Mouse (Mus musculus) left cerebral cortex, postnatal 10 days (tissue): ENCODE results near the gene Gm6309. TPM values are rescaled to one million over a fixed set of nuclear protein-coding genes. Genes with fewer than 3 reads are reported as not detected.
"Not testable (repeated sequence)": the region's sequence is repeated elsewhere in the genome, so short reads cannot be mapped to it uniquely, and the experiment has no call there.

Experiments
- DNase-seq, 2 experiments: peaks; one replicate each; pipeline ENCODE4 v3.0.0; 2021 to 2022; ENCODE audit warnings: low spot score in 2 of 2, mixed read lengths in 1 of 2; ENCODE audit errors: extremely low spot score in 1 of 2
- intact Hi-C: fragments of 180-260 bp; cut with DNase I; formaldehyde crosslinking; loops from one replicate; pipeline ENCODE4 v1.15.1; 2025
- total RNA-seq, 2 experiments: library from RNA; stranded (reverse); gene quantifications; 2 replicates each; pipeline ENCODE4 v1.2.3; 2021

Gene Gm6309
- total RNA-seq, result not detected

DNA sequence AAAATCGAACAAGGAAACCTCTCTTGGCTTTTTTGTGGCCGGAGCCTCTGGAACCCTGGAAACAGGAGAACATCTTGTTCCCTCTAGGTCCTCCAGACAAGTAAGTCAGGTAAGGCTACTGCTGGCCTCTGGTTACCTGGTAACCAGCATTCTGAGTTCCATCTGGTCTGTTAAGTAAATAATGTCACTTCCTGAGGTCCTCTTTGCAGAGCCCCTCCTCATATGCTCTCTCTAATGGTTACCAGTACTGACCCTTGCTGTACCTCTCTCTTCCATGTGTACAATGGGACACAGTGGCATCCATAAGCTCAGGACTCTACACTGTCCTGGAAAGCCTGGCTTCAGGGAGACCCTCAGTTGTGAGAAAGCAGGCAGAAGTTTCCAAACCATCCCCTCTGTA is at the start of gene Gm6309:
Gm6309 (minus strand) TSS at position 101 of the 400 bp plus-strand sequence.
- DNase-seq, intact Hi-C loops: not testable (repeated sequence)

DNA sequence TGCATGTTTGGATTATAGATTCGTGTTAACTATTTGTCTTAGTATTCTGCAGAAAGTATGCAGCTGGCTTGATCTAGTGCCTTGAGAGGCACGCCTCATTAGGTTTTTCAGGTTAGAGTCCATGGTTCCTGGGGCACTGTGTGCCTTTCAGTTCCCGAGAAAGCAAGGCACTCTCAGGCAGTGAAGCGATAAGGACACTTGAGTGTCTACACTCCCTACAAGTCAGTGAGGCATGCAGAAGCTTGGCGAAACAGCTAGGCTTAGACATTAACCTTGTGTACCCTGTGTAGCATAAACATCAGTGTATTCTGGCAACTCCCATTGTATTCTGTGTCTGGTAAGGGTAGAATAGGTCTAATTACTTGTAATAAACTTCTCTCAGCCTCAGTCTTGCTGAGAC is 35.0 kb upstream of the Gm6309 start:
- intact Hi-C loops, result no loop called here
- no peak for DNase-seq

DNA sequence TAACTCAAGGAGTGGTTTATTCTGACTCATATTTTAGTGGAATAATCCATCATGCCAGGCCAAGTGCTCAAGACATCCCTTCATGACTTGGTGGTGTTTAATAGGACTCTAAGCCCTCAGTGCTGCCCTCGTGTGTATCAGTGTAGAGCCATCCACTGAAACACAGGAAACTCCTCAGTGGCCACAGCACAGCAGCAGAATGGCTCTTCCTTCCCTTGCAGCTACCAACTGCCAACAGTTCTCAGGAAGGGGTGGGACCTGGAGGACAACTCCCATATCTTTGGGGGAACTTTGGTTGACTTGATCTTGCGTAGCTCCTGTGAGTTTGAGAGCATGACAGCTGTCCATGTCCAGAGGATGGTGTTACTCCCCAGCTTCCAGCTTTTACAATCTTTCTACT is 33.4 kb upstream of the Gm6309 start:
- intact Hi-C loops, result no loop called here
- DNase-seq, result no peak

DNA sequence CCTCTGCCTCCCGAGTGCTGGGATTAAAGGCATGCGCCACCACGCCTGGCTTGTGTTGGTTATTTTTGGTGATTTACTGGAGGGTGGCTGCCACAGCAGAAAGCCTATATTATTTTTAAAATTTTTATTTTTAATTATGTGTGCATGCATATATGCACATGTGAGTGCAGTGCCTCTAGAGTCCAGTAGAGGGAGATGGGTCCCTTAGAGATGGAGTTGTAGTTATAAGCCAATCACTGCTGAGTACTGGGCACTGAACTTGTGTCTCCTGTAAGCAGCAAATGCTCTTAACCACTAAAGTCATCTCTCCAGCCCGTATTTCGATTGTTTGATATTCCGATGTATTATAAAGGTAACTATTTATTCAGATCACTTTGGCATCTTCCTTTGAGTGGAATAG is 30.1 kb upstream of the Gm6309 start:
- intact Hi-C loops, result no loop called here
- no peak for DNase-seq

DNA sequence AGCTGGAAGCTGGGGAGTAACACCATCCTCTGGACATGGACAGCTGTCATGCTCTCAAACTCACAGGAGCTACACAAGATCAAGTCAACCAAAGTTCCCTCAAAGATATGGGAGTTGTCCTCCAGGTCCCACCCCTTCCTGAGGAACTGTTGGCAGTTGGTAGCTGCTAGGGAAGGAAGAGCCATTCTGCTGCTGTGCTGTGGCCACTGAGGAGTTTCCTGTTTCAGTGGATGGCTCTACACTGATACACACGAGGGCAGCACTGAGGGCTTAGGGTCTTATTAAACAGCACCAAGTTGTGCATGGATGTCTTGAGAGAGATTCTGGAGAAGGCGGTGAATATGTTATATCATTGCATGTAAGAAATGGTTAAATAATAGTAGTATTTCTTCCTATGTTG is 29.0 kb upstream of the Gm6309 start:
- intact Hi-C loops, result no loop called here

DNA sequence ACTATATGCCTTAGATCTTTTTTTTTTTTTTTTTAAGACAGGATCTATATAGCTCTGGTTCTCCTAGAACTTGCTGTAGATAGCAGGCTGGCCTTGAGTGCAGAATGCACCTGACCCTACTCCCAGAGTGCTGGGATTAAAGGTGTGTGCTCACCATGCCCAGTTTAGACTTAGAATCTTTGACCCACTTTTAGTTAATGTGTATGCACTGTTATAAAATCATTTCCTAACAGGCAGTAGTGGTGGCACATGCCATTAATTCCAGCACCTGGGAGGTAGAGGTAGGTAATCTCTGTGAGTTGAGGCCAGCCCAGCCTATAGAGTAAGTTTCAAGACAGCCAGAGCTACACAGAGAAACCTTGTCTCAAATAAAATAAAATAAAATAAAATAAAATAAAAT is 28.6 kb upstream of the Gm6309 start:
- intact Hi-C loops, result no loop called here
- no peak for DNase-seq

More for the DNA sequence above, 29.0 kb upstream of the Gm6309 start:
- no peak for DNase-seq

DNA sequence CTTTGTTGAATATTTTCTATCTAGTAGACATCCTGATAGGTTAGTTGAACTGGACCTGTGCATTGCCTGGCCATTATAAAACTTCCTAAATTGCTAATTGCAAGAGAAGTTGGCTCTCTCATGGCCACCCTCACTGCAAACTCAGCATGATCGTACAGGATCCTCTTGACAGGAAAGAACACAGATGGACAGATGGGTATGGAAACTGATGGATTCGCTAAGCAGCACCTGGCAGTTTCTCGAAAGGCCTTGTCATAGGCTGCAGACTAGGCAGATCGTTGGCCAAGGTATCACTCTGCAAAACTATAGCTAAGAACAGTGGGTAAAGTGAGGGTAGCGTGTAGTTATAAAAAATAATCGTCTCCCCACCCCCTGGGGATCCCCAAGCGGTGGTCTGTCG is 22.8 kb upstream of the Gm6309 start:
- intact Hi-C loops, result no loop called here
- no peak for DNase-seq

DNA sequence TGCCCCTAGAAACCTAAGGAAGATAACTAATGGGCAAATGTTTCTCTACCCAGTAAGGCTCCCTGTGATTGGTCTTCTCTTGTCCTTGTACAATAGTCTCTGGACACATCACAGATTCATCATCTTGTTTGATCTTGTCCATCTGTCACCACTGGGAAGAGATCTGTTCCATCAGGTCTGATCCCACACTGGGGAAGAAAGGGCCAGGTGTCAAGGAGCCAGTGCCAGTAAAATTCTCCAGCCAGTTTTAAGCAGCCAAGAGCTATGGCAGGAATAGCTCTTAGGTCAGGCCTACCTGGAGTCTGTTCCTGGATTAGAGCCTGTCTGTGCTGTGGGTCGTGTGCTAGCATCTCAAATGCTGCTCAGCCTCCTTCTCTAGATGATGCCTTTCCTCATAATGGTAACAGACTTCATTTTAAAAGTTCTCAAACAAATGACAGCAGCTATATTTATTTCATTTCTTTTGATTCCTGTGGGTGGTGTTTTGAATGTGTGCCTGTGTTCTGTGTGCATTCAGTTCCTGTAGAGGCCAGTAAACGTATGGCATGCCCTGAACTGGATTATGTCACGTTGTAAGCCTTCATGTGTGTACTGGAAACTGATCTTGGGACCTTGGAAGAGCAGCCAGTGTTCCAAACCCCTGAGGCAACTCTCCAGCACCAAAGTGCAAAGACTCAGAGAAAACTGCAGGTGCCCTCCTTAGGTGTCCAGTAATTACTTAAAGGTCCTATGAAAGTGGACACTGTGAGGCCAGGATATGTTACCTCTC is 20.2 kb upstream of the Gm6309 start:
- intact Hi-C loops, result no loop called here

DNA sequence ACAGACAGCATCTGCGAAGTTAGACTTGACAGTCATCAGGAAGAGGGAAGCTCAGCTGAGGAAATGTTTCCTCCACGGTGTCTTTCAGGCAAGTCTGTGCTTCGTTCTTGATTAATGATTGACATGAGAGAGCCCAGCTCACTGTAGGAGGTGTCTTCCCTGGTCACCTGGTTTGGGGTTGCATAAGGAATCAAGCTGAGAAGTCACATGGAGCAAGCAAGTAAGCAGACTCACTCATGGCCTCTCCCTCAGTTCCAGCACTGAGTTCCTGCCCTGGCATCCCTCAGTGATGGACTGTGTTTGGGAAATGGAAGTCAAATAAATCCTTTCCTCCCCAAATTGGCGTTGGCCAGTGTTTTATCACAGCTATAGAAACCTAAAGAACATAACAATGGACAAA is 19.6 kb upstream of the Gm6309 start:
- no peak for DNase-seq
- intact Hi-C loops, result no loop called here

More for the DNA sequence above, 20.2 kb upstream of the Gm6309 start:
- DNase-seq, result no peak

DNA sequence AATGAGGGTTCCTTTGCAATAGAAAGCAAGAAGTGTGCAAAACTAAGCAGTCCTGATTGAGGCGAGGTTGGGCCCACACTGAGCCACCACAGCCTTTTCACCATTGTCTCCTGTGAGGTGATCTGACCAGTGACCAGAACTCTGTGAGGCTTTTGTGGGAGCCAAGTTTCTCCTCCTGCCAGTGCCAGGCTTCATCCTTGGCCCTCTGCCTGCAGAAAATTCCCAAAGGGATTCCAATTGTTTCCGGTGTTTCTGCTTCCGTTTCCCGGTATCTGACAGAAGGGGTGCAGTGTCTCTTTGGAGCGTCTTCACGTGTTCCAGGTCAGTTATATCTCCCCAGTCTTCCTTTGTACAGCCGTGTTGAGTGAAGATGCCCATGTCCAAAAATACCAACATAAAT is 18.2 kb upstream of the Gm6309 start:
- no peak for DNase-seq
- intact Hi-C loops, result no loop called here

DNA sequence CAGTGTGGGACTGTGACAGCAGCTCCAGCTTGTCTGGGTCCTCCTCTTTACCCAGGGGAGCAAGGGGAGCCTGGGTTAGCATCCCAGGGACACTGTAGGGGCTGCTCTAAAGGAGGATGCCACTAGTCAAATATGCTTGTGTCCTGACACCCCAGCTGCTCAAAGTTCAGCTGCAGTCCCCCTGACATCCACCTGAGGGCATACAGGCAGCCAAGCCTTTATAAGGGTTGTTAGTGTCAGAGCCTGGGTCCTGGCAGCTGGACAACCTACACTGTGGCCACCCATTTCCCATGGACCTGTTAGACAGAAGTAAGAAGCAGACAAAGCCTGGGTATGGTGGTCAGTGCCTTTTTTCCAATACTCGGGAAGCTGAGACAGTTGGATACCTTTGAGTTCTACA is 17.6 kb upstream of the Gm6309 start:
- DNase-seq, result no peak
- intact Hi-C loops, result no loop called here

DNA sequence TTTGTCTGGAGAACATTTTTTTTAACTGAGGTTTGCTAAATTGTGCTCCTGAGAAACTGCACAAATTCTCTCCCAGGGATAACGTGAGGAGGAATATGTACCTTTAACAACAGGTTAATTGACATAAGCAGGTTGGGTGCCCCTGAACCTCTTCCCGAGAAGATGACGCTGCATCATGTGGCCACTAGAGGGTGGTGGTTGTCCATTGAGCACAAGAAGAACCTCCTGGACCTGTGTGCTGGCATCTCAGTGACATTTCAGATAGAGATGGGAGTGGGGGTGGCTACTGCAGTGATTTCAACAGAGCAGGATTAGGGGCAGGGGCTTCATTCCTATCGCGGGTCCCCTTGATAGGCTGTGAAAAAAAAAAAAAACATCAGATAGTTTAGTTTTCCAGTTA is 16.9 kb upstream of the Gm6309 start:
- DNase-seq, result peak; percentile 31 to 60
- intact Hi-C loops, result not testable (repeated sequence)

DNA sequence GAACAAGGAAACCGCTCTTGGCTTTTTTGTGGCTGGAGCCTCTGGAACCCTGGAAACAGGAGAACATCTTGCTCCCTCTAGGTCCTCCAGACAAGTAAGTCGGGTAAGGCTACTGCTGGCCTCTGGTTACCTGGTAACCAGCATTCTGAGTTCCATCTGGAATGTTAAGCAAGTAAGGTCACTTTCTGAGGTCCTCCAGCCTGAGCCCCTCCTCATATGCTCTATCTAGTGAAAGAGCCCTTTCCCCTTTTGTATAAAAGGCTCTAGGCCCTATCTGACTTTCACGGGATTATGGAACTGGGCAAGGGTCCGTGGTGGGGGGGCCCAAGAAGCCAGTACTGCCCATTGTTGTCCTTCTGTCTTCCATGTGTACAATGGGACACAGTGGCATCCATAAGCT is 14.7 kb upstream of the Gm6309 start, which contains the start of gene 1700001J03Rik:
1700001J03Rik (minus strand) TSS at position 101 of the 400 bp plus-strand sequence.
- DNase-seq, intact Hi-C loops: not testable (repeated sequence)

DNA sequence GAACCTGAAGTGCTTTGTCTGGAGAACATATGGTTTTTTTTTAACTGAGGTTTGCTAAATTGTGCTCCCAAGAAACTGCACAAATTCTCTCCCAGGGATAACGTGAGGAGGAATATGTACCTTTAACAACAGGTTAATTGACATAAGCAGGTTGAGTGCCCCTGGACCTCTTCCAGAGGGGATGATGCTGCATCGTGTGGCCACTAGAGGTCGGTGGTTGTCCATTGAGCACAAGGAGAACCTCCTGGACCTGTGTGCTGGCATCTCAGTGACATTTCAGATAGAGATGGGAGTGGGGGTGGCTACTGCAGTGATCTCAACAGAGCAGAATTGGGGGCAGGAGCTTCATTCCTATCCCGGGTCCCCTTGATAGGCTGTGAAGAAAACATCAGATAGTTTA is 2.2 kb upstream of the Gm6309 start:
- intact Hi-C loops, result not testable (repeated sequence)

DNA sequence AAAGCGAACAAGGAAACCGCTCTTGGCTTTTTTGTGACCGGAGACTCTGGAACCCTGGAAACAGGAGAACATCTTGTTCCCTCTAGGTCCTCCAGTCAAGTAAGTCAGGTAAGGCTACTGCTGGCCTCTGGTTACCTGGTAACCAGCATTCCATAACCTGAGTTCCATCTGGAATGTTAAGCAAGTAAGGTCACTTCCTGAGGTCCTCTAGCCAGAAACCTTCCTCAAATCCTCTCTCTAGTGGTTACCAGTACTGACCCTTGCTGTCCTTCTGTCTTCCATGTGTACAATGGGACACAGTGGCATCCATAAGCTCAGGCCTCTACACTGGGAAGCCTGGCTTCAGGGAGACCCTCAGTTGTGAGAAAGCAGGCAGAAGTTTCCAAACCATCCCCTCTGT is 10.1 kb downstream of the Gm6309 start, which contains the start of gene Gm5565:
Gm5565 (minus strand) TSS at position 101 of the 400 bp plus-strand sequence.
- intact Hi-C loops, result not testable (repeated sequence)

More for the DNA sequence above, 2.2 kb upstream of the Gm6309 start:
- not testable (repeated sequence) for DNase-seq

DNA sequence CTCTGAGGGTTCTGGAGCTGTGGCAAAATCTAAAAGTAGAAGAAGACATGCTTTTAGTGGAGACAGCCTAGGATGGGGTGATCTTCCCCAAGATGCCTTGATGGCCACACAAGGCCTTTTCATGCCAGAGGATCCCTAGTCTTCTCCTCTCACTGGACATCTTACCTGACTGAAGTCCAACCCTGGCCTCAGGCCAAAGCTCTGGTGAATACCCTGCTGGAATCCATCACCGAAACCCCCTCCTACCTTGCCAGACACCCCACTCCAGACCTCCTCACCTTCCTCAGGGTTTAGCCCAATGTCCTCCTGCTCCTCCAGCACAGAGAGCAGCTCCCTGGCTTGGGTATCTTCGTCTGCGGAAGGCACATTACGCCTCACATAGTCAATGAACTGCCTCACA is 12.2 kb downstream of the Gm6309 start:
- intact Hi-C loops, result not testable (repeated sequence)
- DNase-seq, result peak in 1 of 2 experiments; percentile 26

More for the DNA sequence above, 10.1 kb downstream of the Gm6309 start, which contains the start of gene Gm5565:
- not testable (repeated sequence) for DNase-seq

DNA sequence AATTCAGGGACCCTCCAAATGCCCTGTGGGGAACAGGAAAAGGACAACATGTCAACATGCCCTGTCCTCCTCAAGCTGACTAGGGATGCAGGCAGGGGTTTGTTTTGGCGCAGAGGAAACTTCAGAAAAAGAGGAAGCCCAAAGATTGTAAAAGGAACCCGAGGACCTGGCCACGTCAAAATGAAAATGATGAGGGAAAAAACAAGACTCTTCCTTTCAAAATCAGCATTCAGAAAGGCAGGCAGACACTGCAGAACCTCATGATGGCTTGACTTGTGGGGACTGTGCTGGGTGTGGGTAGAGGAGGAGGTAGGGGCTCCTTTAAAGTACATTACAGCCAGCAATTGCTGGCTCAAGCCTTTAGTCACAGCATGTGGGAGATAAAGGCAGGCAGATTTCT is 20.1 kb downstream of the Gm6309 start:
- DNase-seq, result no peak
- intact Hi-C loops, result no loop called here

DNA sequence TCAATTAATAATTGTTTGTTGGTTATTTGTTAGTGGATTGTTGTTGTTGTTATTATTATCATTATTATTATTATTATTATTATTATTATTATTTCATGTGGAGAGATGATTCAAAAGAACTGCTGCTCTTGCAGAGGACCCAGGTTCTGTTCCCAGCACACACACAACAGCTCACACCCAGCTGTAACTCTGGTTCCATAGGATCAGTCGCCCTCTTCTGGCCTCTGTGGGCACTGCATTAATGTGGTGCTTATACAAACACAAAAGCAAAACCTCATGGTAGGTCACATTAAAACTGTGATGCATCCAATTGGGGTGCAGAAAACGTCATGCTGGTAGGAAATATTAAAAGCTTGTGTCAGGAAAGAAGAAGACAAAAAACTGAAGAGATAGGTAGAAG is 22.6 kb downstream of the Gm6309 start:
- no peak for DNase-seq
- intact Hi-C loops, result no loop called here
